Mouse (Mus musculus): ENCODE data around the gene Riox2. TPM values are rescaled to one million over a fixed set of nuclear protein-coding genes. Genes with fewer than 3 reads are reported as not detected.

The Riox2 gene
- polyA plus RNA-seq, 1 experiment from 2014 or later: 26.0 TPM

DNA sequence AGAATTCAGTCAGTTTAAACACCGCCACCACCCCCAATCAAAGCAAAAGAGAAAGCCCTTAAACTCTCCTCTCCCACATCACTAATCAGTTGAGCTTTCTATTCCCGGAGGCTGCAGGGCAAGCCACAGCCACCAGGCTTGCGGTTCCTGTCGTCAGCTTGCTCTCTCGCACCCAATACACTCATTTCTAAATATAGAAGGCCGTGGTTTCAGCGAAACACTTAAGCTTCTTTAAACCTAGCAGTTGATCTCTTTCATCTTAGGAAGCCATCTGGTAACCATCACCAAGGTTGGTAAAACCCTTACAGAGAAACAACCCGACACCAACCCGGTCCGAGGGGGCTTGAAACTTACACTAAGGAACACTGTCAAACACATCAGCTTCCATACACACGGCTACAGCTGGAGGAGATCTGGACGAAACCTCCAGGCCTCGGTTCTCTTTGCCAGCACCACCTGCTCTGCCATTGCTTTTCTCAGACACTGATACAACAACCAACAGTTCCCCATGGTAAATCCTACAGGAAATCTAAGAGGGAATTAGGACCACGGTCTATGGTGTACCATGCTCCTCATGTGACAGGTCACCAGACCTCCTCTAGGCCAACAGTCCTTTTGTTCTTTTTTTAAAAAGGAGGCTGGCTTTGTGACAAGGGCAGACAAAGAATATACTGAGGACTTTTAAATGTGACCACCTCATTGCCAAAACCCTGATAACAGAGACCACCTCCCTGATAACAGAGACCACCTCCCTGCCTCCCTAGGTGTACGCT, 46.1 kb downstream of the Riox2 start:
- peak; percentile 65 for DNase-seq (ENCODE audit: low spot score)

DNA sequence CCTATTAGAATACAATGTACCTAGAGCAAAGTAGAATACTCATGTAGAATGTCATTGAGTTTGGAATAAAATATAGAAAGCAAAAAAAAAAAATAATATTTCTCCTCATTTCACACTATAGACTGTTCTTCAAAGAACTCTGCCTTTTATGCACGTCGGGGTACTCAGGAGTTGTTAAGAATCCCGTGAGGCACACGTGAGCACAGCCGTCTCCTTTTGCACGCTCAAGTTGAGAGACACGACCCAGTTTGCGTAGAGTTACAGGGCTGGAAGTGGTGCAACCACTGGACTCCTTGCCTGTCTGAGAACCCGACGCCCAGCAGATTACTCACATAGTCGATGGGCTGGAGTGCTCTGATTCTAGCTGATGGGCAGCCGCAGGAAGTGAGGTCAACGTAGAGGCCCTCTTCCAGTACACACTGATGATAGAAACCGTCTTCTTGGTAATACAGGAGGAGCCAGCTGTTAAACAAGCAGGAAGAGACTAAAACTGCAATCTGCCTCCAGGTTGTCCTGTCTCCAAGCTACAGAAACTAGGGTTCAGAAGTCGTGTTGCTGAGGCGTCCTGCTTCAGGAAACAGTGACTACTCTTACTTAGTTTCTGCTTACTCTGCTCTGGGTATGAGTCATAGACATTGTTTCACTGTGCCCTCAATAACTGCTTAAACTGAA, 50.3 kb downstream of the Riox2 start:
- no peak for DNase-seq (ENCODE audit: low spot score)

DNA sequence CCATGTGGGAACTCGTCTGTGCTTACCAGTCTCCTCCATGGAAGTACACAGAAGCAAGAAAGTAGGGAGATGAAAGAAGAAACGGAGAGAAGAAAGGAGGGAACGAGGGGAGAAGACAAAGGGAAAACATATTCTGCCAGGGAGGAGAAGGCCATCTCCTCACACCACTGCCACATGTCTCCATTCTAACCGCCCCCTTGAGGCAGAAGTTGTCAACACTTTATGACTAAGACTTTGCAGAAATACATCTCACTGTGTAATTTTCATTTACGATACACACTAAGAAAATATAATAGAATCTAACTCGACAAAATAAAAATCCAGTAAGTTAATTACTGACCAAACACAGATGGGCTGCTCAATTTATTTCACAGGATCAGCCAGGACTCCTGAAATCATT, 55.4 kb downstream of the Riox2 start:
- no peak for DNase-seq (ENCODE audit: low spot score)

DNA sequence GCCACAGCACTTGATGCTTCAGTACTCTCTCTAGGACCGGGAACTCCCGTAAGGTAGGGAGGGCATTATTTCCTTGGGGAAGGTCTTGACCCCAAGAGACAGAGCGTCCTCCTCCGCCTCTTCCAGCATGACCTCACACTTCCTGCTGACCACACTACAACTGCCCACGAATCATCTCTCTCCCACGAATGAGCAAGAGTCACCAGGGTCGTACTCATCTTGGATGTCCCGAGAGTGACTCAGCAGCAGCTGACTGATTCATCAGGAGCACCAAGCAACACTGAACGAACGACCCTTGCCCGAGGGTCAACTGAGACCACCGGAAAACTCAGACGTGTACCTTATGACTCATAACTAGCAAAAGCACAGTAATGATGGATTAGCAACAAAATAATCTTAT, 58.0 kb downstream of the Riox2 start:
- no peak for DNase-seq (ENCODE audit: low spot score)

DNA sequence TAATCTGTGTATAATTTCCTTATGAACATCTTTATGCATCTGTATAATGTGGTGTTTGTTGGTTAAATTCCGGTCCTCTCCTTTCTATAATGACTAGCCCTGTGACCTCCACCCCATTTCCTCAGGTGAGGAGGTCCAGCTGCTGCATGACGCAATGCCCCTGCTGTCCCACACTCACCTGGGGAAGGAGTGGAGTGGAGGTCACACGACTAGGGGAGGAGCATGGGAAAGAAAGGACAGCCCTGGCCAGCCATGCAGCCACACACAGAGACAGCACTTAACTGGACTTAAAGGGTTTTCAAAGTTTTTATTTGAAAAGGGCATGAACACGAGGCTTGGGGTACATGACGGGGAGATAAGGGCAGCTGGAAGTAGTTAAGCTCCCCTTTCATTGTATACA, 59.7 kb downstream of the Riox2 start:
- DNase-seq (ENCODE audit: low spot score): no peak

DNA sequence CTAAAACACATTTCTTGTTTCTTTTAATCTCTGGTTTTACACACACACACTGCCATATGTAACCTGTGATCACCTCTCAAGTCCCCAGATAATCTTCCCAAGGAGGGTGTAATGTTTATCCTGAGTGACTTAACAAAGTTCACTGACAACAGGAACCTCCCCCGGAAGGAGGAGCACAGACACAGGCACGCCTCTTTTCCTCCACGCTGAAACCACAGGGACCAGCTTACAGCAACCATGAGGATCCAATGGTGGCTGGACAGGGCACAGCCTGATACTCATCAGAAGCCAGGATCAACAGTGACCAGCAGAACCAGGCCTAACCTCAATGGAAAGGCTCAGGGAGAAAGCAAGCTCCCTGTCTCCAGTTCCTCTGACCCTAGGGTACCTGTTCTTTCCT, 61.0 kb downstream of the Riox2 start:
- DNase-seq (ENCODE audit: low spot score): no peak

DNA sequence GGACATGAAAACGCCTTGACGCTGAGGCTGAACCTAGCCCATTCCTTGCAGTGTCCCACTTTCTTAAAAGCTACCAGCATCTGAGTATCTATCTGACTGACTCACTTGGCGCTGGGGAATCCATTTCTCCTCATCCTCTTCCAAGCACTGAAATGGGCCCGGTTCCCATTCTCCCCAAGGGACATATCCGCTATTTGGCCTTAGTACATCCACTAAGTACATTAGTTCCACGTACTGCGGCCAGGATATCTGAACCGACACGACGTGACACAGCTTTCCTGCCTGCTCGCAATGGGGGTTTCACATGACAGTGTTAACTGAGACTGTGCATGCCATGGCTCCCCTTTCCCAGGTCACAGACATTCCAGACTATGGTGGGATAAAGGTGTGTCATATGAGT, 62.8 kb downstream of the Riox2 start:
- DNase-seq (ENCODE audit: low spot score): no peak

DNA sequence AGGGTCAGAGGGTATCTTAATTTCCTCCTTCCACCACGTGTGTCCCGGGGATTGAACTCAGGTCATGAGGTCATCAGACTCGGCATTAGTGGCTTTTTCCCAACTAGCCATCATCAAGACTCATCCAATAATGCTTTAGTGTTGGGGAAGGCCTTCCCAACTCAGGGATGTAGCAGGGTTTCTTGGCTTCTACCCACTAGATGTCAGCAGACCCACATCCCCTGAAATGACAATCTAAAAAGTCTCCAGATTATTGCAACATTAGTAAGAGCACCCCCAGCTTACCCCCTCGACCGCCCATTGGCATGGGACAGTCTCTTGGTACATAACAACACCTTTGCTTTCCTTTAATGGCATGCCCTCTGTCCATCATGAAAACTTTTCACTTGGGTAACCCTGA, 64.1 kb downstream of the Riox2 start:
- no peak for DNase-seq (ENCODE audit: low spot score)

DNA sequence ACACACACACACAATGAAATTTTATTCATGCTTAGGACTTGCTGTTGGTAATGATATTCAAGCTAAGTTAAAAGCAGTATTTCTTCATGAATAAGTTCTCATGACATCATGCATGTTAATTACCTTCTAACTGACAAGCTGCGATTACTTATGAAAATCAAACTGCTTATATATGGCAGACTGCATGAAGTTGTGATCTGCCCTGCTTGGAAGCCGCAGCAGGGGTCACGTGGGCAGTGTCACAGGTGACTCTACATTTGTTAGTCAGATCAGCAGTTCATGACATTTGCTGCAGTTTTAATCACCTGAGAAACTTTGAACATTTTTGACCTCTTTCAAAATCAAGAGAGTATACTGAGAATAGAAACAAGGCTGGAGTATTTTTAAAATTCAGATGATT, 69.4 kb downstream of the Riox2 start:
- no peak for DNase-seq (ENCODE audit: low spot score)

DNA sequence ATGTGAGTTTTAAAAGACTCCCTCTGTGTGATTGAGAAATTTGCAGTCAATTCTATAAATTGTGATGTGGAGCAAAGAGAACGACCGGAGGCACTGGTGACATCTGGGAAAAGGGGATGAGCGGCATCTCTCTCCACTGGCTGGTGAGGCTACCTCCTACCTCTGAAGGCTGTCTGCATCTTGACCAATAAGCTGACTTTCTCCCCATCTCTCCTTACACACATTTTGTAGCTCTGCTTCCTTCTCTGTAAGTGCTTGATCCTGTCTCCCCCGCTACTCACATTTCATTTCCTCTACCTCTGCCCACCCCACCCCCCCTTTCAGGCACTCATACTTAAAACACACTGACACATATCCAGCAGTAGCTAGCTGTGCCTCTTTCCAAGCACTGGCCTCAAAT, 69.8 kb downstream of the Riox2 start:
- no peak for DNase-seq (ENCODE audit: low spot score)

Other genes with a start within 250 kb of the Riox2 start
- not detected in 2 replicates for gene Olfr201, start 199.1 kb upstream of the Riox2 start, polyA plus RNA-seq (2015; fragmentation: Nextera tagmentation; extraction: Ambion mirVana)
- gene Olfr202, start 185.0 kb upstream of the Riox2 start, polyA plus RNA-seq (2015; fragmentation: Nextera tagmentation; extraction: Ambion mirVana): not detected in 2 replicates
- gene Olfr203, start 172.9 kb upstream of the Riox2 start, polyA plus RNA-seq (2015; fragmentation: Nextera tagmentation; extraction: Ambion mirVana): not detected in 2 replicates
- not detected in 2 replicates for gene Olfr204, start 153.5 kb upstream of the Riox2 start, polyA plus RNA-seq (2015; fragmentation: Nextera tagmentation; extraction: Ambion mirVana)
- not detected in 2 replicates for gene Olfr205, start 140.6 kb upstream of the Riox2 start, polyA plus RNA-seq (2015; fragmentation: Nextera tagmentation; extraction: Ambion mirVana)
- not detected in 2 replicates for gene Olfr206, start 122.5 kb upstream of the Riox2 start, polyA plus RNA-seq (2015; fragmentation: Nextera tagmentation; extraction: Ambion mirVana)
- not detected in 2 replicates for gene Olfr209, start 107.8 kb upstream of the Riox2 start, polyA plus RNA-seq (2015; fragmentation: Nextera tagmentation; extraction: Ambion mirVana)
- not detected in 2 replicates for gene Gabrr3, start 64.4 kb upstream of the Riox2 start, polyA plus RNA-seq (2015; fragmentation: Nextera tagmentation; extraction: Ambion mirVana)
- 2.0 and 2.1 TPM in 2 replicates for gene Crybg3, start 129.2 kb downstream of the Riox2 start, polyA plus RNA-seq (2015; fragmentation: Nextera tagmentation; extraction: Ambion mirVana)
- gene Arl6, start 167.6 kb downstream of the Riox2 start, polyA plus RNA-seq (2015; fragmentation: Nextera tagmentation; extraction: Ambion mirVana): 10.8 and 13.2 TPM in 2 replicates